Mouse (Mus musculus) erythroblast, embryonic 14.5 days (primary cell): ENCODE results near the gene Gadd45b. TPM values are rescaled to one million over a fixed set of nuclear protein-coding genes. Genes with fewer than 3 reads are reported as not detected.

Experiments used
- H3K27me3 ChIP-seq: 2 replicates; pipeline ENCODE4 v1.6.1; 2012; ENCODE audit warnings: inconsistent platforms; ENCODE audit not compliant: control insufficient read depth
- H3K36me3 ChIP-seq: 2 replicates; pipeline ENCODE4 v1.6.1; 2012; ENCODE audit warnings: mild to moderate bottlenecking, inconsistent platforms; ENCODE audit not compliant: control insufficient read depth
- H3K4me1 ChIP-seq: 2 replicates; pipeline ENCODE4 v1.6.1; 2012; ENCODE audit warnings: inconsistent platforms; ENCODE audit not compliant: control insufficient read depth
- H3K4me3 ChIP-seq: replicated peaks from 2 replicates; pipeline ENCODE3; 2012; ENCODE audit warnings: moderate library complexity, mild to moderate bottlenecking, inconsistent platforms
- H3K9me3 ChIP-seq: 2 replicates; pipeline ENCODE4 v1.6.1; 2012; ENCODE audit warnings: low read length, inconsistent platforms, mixed read lengths; ENCODE audit not compliant: control insufficient read depth
- GATA1 ChIP-seq: IDR thresholded peaks from 2 replicates; pipeline ENCODE4 v1.6.1; 2012; ENCODE audit warnings: low read length, inconsistent platforms, mixed read lengths
- TAL1 ChIP-seq: IDR thresholded peaks from 3 replicates; pipeline ENCODE4 v1.6.1; 2012; ENCODE audit warnings: low read length, inconsistent platforms, mixed read lengths
- polyA plus RNA-seq: library from polyadenylated mRNA; stranded (reverse); fragments of >175 nt; gene quantifications from 2 replicates; pipeline ENCODE4 v1.2.3, GENCODE M21; 2012

Gadd45b gene
- polyA plus RNA-seq, 1 experiment = 0.16 TPM

DNA sequence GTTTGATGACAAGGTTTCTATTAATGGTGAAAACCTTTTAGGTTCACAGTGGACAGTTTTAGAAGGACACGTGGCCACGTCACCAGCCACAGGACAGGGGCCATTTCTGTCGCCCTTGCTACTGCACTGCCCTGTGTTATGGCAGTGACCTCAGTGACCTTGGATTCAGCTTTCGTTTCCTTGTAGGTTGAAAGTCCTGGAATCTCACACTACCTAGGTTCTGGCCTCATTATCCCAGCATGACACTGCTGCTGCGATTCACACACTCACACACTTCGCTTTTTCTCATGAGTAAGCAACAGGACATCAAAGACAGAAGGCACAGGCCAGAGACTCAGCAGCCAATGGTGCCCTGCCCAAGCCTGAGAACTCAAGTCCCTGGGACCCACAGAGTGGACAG lies 27.0 kb downstream of the Gadd45b start:
- Histone ChIP-seq H3K9me3 (no peaks in the 10 kb centered on the region), H3K36me3 (no peaks in the 10 kb centered on the region), H3K4me3 (no peak overlapping the region), H3K4me1 (peaks cover 3% of the 10 kb centered on the region), H3K27me3 (no peaks in the 10 kb centered on the region)
- TF ChIP-seq GATA1 (no peak), TAL1 (no peak)

DNA sequence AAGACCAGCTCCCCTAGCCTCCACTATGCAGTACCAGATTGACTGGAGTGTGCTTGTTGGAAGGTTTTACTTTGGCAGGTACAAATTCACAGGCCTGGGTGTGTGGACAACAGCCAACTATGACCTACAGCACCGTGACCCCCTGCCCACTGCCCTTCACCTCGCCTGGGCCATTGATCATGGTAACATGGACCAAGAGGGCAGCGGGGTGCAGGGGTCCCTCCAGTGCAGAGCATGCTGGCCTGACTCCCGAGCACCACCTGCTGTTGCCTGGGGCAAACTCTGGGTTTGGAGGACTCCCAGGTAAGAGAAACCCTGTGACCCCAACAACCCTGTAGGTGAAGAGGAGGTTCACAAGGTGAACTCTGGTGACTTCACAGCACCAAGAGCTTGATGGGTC lies 27.9 kb downstream of the Gadd45b start:
- Histone ChIP-seq H3K27me3 (no peaks in the 10 kb centered on the region), H3K4me3 (no peak overlapping the region), H3K36me3 (no peaks in the 10 kb centered on the region), H3K4me1 (peaks cover 3% of the 10 kb centered on the region), H3K9me3 (no peaks in the 10 kb centered on the region)
- TF ChIP-seq GATA1 (no peak), TAL1 (no peak)

DNA sequence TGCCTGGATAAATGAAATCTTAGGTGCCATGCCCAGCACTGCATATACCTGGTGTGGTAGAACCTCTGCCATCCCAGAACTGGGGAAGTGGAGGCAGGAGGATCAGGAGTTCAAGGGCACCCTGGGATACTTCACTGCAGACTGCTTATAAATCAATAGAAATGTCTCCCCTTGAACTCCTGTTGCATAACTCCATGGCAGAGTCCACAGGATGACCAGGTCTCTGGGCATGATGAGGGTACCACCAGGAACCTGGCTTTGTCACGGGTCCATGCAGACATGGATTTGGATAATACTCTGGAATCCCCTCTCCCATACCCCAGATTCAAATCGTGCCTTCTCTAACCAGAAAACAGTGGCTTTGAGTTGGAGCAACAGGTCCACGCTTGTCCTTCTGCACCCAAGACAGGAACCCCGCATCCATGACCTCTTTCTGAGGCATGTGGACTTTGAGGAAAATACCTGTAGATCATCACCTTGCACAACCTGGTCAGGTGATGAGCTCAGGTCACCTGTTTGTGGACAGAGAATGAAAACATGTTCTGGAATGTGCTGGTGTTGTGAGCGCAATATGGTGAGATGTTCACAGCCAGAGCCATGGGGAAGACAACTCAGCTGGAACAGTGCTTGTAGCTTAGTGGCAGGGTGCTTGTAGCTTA lies 29.2 kb downstream of the Gadd45b start:
- Histone ChIP-seq H3K4me3 (no peak overlapping the region), H3K4me1 (peaks cover 3% of the 10 kb centered on the region), H3K27me3 (no peaks in the 10 kb centered on the region), H3K9me3 (no peaks in the 10 kb centered on the region), H3K36me3 (no peaks in the 10 kb centered on the region)
- TF ChIP-seq TAL1 (no peak), GATA1 (no peak)

DNA sequence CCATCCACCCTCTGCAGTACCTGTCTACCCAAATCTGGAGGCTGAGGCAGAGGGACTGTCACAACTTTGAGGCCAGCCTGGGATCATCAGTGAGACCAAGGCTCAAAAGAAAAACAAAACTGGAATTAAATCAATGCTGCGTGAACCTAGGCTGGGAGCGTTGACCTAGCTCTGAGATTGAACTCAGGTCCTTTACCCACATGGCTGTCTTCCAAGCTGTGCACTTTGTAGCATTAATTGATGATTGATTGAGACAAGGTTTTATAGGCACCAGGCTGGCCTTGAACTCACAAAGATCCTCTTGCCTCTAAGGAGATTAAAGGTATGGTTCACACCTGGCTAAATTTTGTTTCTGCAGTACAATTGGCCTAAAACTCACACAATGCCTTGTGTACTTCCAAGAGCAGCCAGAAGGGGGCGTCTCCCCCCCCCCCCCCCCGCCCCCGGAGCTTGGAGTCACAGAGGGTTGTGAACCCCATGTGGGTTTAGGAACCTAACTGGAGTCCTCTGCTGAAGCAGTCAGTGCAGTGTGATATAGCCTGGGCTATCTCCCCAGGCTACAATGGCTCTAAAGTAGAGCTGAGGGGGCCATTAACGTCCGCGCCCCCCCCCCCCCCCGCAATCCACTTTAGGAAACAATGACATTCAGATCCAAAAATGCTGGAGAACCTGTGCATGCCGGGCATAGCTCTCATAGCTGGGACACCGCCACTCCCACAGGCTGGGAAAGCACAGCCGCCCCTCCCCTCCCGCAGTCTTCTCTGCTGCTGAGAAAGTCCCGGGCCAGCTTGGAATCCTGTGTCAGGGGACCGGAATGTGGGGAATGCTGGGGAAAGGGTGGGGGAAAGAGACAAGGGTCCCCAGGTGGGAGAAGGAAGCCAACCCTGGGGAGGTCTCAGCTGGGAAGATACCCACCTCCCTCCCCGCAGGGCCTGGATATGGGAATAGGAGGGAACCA lies 31.0 kb downstream of the Gadd45b start:
- no peak for TF ChIP-seq GATA1
- TF ChIP-seq TAL1 = no peak
- peaks cover 1% of the 10 kb centered on the region; the same call in 1 of the 2 replicates for H3K4me1 ChIP-seq
- no peak overlapping the region for H3K4me3 ChIP-seq
- H3K9me3 ChIP-seq = no peaks in the 10 kb centered on the region
- H3K27me3 ChIP-seq = no peaks in the 10 kb centered on the region
- no peaks in the 10 kb centered on the region for H3K36me3 ChIP-seq

GRCm38 (mm10) chr10:80962051-80962472 lies 32.2 kb downstream of the Gadd45b start:
- Histone ChIP-seq H3K27me3 (no peaks in the 10 kb centered on the region), H3K4me3 (no peak overlapping the region), H3K9me3 (no peaks in the 10 kb centered on the region), H3K36me3 (no peaks in the 10 kb centered on the region), H3K4me1 (peaks cover 1% of the 10 kb centered on the region; the same call in 1 of the 2 replicates)
- TF ChIP-seq GATA1 (no peak), TAL1 (no peak)

DNA sequence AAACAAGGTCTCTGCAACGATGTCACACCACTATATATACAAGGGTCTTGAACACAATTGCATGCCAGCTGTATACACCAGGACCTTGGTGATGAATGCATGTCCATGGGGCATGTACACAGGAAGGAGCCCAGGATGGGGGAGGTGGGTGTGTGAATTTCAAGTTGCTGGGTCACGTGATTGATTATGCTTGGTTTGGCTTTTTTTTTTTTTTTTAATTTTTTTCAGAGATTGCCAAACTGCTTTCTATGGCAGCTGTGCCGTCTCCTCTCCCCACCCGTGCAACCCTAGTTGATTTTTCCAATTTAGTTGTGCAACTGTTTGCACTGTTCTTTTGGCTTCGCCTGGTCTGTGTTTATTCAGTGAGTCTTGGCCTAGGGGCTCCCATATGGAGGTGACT lies 32.7 kb downstream of the Gadd45b start:
- Histone ChIP-seq H3K9me3 (no peaks in the 10 kb centered on the region), H3K4me3 (no peak overlapping the region), H3K4me1 (peaks cover 1% of the 10 kb centered on the region; the same call in 1 of the 2 replicates), H3K36me3 (no peaks in the 10 kb centered on the region), H3K27me3 (no peaks in the 10 kb centered on the region)
- TF ChIP-seq TAL1 (no peak), GATA1 (no peak)

DNA sequence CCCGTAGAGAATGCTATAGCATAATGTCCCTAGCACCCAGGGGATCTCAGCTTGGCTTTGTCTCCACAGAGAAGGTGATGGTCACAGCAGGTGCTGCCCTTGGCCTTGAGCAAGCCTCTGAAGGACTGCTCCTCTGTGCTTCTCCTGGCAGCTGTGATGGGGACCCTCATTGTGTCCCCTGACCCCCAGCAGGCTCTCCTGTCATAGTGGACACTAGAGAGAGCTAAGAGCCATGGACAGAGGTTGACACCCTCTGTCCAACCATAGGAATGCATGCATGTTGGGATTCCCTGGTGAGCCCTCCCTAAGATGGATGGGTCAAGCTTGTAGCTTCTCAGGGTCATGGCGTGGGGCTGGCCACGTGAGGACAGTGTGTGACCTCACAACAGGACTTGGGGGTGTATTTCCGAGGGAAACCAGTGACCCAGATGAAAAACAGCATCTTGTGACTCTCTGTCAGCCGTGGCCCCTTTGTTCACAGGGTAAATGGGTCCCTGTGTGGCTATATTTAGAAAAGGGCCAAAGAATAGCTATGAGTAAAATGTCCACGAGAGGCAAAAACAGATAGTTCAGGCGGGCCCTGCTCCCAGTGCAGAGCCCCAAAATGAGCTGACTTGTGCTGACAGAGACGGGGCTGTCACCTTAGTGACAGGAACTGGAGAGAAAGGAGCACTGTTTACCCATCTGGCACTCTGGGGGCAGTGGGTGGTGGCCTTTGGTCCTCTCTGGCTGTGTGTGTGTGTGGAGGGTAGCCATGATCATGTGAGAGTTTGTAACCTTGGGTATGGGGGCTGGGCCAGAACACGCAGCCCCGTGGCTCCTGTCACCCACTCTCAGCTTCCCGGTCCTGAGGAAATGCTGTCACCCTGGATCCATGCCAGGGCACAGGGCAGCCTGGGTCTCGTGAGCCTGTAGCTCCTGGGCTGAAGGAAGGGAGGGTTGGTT lies 33.4 kb downstream of the Gadd45b start:
- H3K4me1 ChIP-seq = peaks cover 1% of the 10 kb centered on the region; the same call in 1 of the 2 replicates

DNA sequence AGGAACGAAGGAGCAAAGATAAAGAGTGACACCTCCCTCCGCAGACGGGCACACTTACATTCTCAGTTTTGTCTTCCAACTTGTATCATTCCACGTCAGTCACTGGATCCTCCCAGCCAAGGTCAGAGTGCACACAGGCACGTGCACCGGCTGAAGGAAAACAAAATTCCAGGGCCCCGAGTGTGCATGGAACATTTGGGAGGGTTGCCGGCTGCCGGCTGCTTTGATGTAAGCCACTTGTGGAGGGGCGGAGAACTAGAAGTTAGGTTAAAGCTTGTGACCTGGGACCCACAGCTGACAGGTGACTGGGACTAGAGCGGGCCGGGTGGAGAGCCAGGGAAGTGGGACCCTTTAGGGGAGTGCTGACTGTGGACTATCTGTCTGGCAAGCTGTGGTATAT lies 36.4 kb downstream of the Gadd45b start:
- peaks cover under 1% of the 10 kb centered on the region; the same call in 1 of the 2 replicates for H3K4me1 ChIP-seq
- no peaks in the 10 kb centered on the region; the same call in 1 of the 2 replicates for H3K9me3 ChIP-seq
- H3K36me3 ChIP-seq = no peaks in the 10 kb centered on the region
- no peak for TF ChIP-seq GATA1
- no peak for TF ChIP-seq TAL1
- H3K4me3 ChIP-seq = no peak overlapping the region
- no peaks in the 10 kb centered on the region for H3K27me3 ChIP-seq

More for the DNA sequence above, 33.4 kb downstream of the Gadd45b start:
- Histone ChIP-seq H3K27me3 (no peaks in the 10 kb centered on the region), H3K4me3 (no peak overlapping the region), H3K36me3 (no peaks in the 10 kb centered on the region), H3K9me3 (no peaks in the 10 kb centered on the region)
- TF ChIP-seq TAL1 (no peak), GATA1 (no peak)
